Mouse (Mus musculus): ENCODE results near the gene Ptma. TPM values are rescaled to one million over a fixed set of nuclear protein-coding genes. Genes with fewer than 3 reads are reported as not detected.

The Ptma gene
- 1,950 and 2,456 TPM in 2 replicates for polyA plus RNA-seq (2012; ENCODE audit: insufficient read depth, insufficient read length, low replicate concordance, missing spikeins)

GRCm38 (mm10) chr1:86526116-86526788, at the start of gene Ptma:
Ptma (plus strand) TSS chr1:86526726.
- Histone ChIP-seq H3K4me1 (ENCODE audit: control insufficient read depth, insufficient read depth, low read length) (peaks cover 24% of the 10 kb centered on the region), H3K4me3 (ENCODE audit: insufficient read depth, low read depth, low read length) (peak within 1 kb of the TSS; percentile 88), H3K27ac (ENCODE audit: insufficient read depth, low read depth, low read length) (peak within 1 kb of the TSS; percentile 100)
- TF ChIP-seq CTCF (IDR thresholded peaks at IDR 0.05; ENCODE audit: insufficient read depth, low read depth, low read length) (no peak), POLR2A (IDR thresholded peaks at IDR 0.05; ENCODE audit: insufficient read depth, low read depth, low read length) (peak; percentile 83; the same call in 1 of the 2 replicates)
- WGBS: under 1% methylated on average over 59 of the region's 63 CpGs

GRCm38 (mm10) chr1:86477738-86478285, 48.7 kb upstream of the Ptma start:
- H3K27ac ChIP-seq (ENCODE audit: insufficient read depth, low read depth, low read length): no peak overlapping the region
- WGBS: 93% methylated on average over 5 of the region's 5 CpGs
- no peak overlapping the region for H3K4me3 ChIP-seq (ENCODE audit: insufficient read depth, low read depth, low read length)
- 0 out of 2 replicates have a peak, but pooled peaks cover 2% of the 10 kb centered on the region for H3K4me1 ChIP-seq (ENCODE audit: control insufficient read depth, insufficient read depth, low read length)
- TF ChIP-seq POLR2A (IDR thresholded peaks at IDR 0.05; ENCODE audit: insufficient read depth, low read depth, low read length) (no peak), CTCF (IDR thresholded peaks at IDR 0.05; ENCODE audit: insufficient read depth, low read depth, low read length) (no peak)

DNA sequence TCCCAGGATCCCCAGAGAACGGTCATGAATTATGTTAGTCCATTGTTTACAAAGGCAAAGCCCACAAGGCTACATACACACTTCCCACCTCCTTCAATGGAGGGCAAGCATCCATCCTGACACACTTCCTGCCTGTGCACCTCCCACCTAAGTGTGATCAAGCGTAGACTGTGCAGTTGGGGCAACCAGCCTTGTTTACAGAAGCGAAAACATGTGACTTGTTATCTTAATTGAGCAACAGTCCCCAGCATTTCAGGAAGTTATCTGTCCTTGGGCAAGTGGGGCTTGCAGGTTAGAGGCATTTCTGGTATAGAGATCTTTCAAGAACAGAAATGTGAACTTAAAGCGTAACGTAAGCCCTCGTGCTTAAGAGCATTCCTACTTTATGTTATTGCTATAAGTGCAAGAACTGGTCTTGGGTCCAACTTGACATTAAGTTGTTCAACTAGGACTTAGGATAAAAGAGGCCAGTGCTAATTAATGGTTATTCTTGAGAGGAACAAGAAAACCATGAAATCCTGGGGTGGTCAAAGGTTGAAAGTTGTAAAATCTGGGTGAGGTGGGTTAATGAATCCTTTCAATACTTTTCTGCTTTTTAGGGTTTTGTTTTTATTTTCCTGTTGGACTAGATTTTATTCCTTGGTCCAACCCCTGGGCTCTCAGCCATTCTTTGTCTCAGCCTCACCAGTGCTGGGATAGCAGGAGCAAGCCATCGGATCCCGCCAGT, 47.3 kb upstream of the Ptma start:
- TF ChIP-seq POLR2A (IDR thresholded peaks at IDR 0.05; ENCODE audit: insufficient read depth, low read depth, low read length) (no peak), CTCF (IDR thresholded peaks at IDR 0.05; ENCODE audit: insufficient read depth, low read depth, low read length) (no peak)
- WGBS: 85% methylated on average over 8 of the region's 8 CpGs
- Histone ChIP-seq H3K4me1 (ENCODE audit: control insufficient read depth, insufficient read depth, low read length) (0 out of 2 replicates have a peak, but pooled peaks cover 2% of the 10 kb centered on the region), H3K4me3 (ENCODE audit: insufficient read depth, low read depth, low read length) (no peak overlapping the region), H3K27ac (ENCODE audit: insufficient read depth, low read depth, low read length) (no peak overlapping the region)

- 96% methylated on average over 6 of the region's 6 CpGs for WGBS
- no peak overlapping the region for H3K4me3 ChIP-seq (ENCODE audit: insufficient read depth, low read depth, low read length)
- no peak overlapping the region for H3K27ac ChIP-seq (ENCODE audit: insufficient read depth, low read depth, low read length)
- 0 out of 2 replicates have a peak, but pooled peaks cover 2% of the 10 kb centered on the region for H3K4me1 ChIP-seq (ENCODE audit: control insufficient read depth, insufficient read depth, low read length)
- TF ChIP-seq POLR2A (IDR thresholded peaks at IDR 0.05; ENCODE audit: insufficient read depth, low read depth, low read length) (no peak), CTCF (IDR thresholded peaks at IDR 0.05; ENCODE audit: insufficient read depth, low read depth, low read length) (no peak)
Observed at GRCm38 (mm10) chr1:86480288-86480687, 46.2 kb upstream of the Ptma start.

- WGBS: 90% methylated on average over 8 of the region's 8 CpGs
- H3K4me1 ChIP-seq (ENCODE audit: control insufficient read depth, insufficient read depth, low read length): 0 out of 2 replicates have a peak, but pooled peaks cover 2% of the 10 kb centered on the region
- H3K27ac ChIP-seq (ENCODE audit: insufficient read depth, low read depth, low read length): no peak overlapping the region
- no peak for TF ChIP-seq CTCF (IDR thresholded peaks at IDR 0.05; ENCODE audit: insufficient read depth, low read depth, low read length)
- no peak for TF ChIP-seq POLR2A (IDR thresholded peaks at IDR 0.05; ENCODE audit: insufficient read depth, low read depth, low read length)
- H3K4me3 ChIP-seq (ENCODE audit: insufficient read depth, low read depth, low read length): no peak overlapping the region
Observed at GRCm38 (mm10) chr1:86480735-86481447, 45.6 kb upstream of the Ptma start.

- TF ChIP-seq CTCF (IDR thresholded peaks at IDR 0.05; ENCODE audit: insufficient read depth, low read depth, low read length) (no peak), POLR2A (IDR thresholded peaks at IDR 0.05; ENCODE audit: insufficient read depth, low read depth, low read length) (no peak)
- no peak overlapping the region for H3K27ac ChIP-seq (ENCODE audit: insufficient read depth, low read depth, low read length)
- H3K4me3 ChIP-seq (ENCODE audit: insufficient read depth, low read depth, low read length): no peak overlapping the region
- 0 out of 2 replicates have a peak, but pooled peaks cover 2% of the 10 kb centered on the region for H3K4me1 ChIP-seq (ENCODE audit: control insufficient read depth, insufficient read depth, low read length)
- 82% methylated on average over 7 of the region's 7 CpGs for WGBS
Observed at GRCm38 (mm10) chr1:86481468-86481867, 45.1 kb upstream of the Ptma start.

DNA sequence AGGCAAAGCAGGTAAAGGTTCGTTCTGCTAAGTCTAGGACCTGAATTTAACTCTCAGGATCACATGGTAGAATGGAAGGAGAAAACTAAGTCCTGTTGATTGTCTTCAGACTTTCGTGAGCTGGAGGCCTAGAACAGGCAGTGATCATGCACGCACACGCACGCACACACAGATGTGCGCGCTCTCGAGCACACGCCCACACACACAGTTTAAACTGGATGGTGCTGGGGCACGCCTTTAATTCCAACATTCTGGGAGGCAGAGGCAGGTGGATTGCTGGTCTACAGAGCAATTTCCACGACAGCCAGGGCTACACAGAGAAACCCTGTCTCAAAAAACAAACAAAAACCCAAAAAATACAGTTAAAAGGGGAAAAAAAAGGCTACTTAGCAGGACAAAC, 44.2 kb upstream of the Ptma start:
- Histone ChIP-seq H3K4me1 (ENCODE audit: control insufficient read depth, insufficient read depth, low read length) (0 out of 2 replicates have a peak, but pooled peaks cover 2% of the 10 kb centered on the region), H3K4me3 (ENCODE audit: insufficient read depth, low read depth, low read length) (no peak overlapping the region), H3K27ac (ENCODE audit: insufficient read depth, low read depth, low read length) (no peak overlapping the region)
- 57% methylated on average over 11 of the region's 11 CpGs for WGBS
- TF ChIP-seq CTCF (IDR thresholded peaks at IDR 0.05; ENCODE audit: insufficient read depth, low read depth, low read length) (no peak), POLR2A (IDR thresholded peaks at IDR 0.05; ENCODE audit: insufficient read depth, low read depth, low read length) (no peak)

GRCm38 (mm10) chr1:86482761-86483160, 43.8 kb upstream of the Ptma start:
- 50% methylated on average over 1 of the region's 1 CpGs for WGBS

More at GRCm38 (mm10) chr1:86482761-86483160, 43.8 kb upstream of the Ptma start:
- Histone ChIP-seq H3K4me1 (ENCODE audit: control insufficient read depth, insufficient read depth, low read length) (0 out of 2 replicates have a peak, but pooled peaks cover 2% of the 10 kb centered on the region), H3K4me3 (ENCODE audit: insufficient read depth, low read depth, low read length) (no peak overlapping the region), H3K27ac (ENCODE audit: insufficient read depth, low read depth, low read length) (no peak overlapping the region)
- TF ChIP-seq POLR2A (IDR thresholded peaks at IDR 0.05; ENCODE audit: insufficient read depth, low read depth, low read length) (no peak), CTCF (IDR thresholded peaks at IDR 0.05; ENCODE audit: insufficient read depth, low read depth, low read length) (no peak)

Data from olfactory bulb, adult 2 months (tissue).